Mouse (Mus musculus): Measurements from ENCODE around the gene Rgl3.

- TF ChIP-seq CTCF (IDR thresholded peaks at IDR 0.05; ENCODE audit: extremely low read depth, insufficient read depth, insufficient read length, insufficient replicate concordance) = no peak
- no peak for TF ChIP-seq POLR2A (IDR thresholded peaks at IDR 0.05; ENCODE audit: low read depth, low read length)
Measured at GRCm38 (mm10) chr9:22037826-22038225, 48.6 kb upstream of the Rgl3 start.

All from spleen, adult 2 months (tissue).